1 mouse cellular context compared by ENCODE assay signal in genomic region chr8:120699079-120699478, GRCm38 (mm10).
A peak's percentile ranks its signal among the peaks of the same experiment; 100 is the strongest.
TF ChIP-seq lines count a peak whose summit lies in the region.

No protein-coding gene starts in this region.

TF ChIP-seq in myocyte, 11 proteins besides CTCF, POLR2A, EP300 and RAD21:
- TF ChIP-seq MAX (IDR thresholded peaks at IDR 0.05; ENCODE audit: low read depth) (no peak), MYOD1 (IDR thresholded peaks at IDR 0.05; ENCODE audit: control insufficient read depth in 1 of 3, insufficient read length in 2 of 3, low read depth in 2 of 3) (peak in 2 of 3 experiments; percentile 49 to 62)
